Mouse (Mus musculus) kidney, embryonic 14.5 days (tissue): Measurements from ENCODE around the gene Rln3. TPM values are rescaled to one million over a fixed set of nuclear protein-coding genes. Genes with fewer than 3 reads are reported as not detected.
A peak's percentile ranks its signal among the peaks of the same experiment; 100 is the strongest.

Experiments used
- ATAC-seq: fragments of 200-750 bp; cut with Nextera tagmentation; 2 replicates; pipeline ENCODE4 v1.8.0; 2017; ENCODE audit warnings: moderate number of reproducible peaks, mild to moderate bottlenecking, moderate TSS enrichment, moderate library complexity; ENCODE audit not compliant: low FRiP score, low TSS enrichment
- H3K27ac ChIP-seq: fragments of 300-500 bp; sonication (generic); 2 replicates; pipeline ENCODE4 v1.5.1; 2014; ENCODE audit warnings: low read depth, mild to moderate bottlenecking, low read length, moderate library complexity, mixed read lengths
- H3K27me3 ChIP-seq: fragments of 300-500 bp; sonication (generic); 2 replicates; pipeline ENCODE4 v1.6.1; 2014; ENCODE audit warnings: mild to moderate bottlenecking, low read length; ENCODE audit not compliant: control insufficient read depth, insufficient read depth
- H3K36me3 ChIP-seq: fragments of 300-500 bp; sonication (generic); 2 replicates; pipeline ENCODE4 v1.6.1; 2014; ENCODE audit warnings: low read length, mixed read lengths; ENCODE audit not compliant: control insufficient read depth, insufficient read depth
- H3K4me1 ChIP-seq: fragments of 300-500 bp; sonication (generic); 2 replicates; pipeline ENCODE4 v1.6.1; 2014; ENCODE audit warnings: low read length, mixed read lengths; ENCODE audit not compliant: control insufficient read depth, insufficient read depth
- H3K4me2 ChIP-seq: fragments of 300-500 bp; sonication (generic); replicated peaks from 2 replicates; pipeline ENCODE4 v1.6.1; 2014; ENCODE audit warnings: low read depth, mild to moderate bottlenecking, low read length
- H3K4me3 ChIP-seq: fragments of 300-500 bp; sonication (generic); 2 replicates; pipeline ENCODE4 v1.5.1; 2014; ENCODE audit warnings: mild to moderate bottlenecking, low read length
- H3K9ac ChIP-seq: fragments of 300-500 bp; sonication (generic); 2 replicates; pipeline ENCODE4 v1.6.1; 2014; ENCODE audit warnings: low read depth, mild to moderate bottlenecking, low read length, moderate library complexity
- H3K9me3 ChIP-seq: fragments of 300-500 bp; sonication (generic); 2 replicates; pipeline ENCODE4 v1.6.1; 2016; ENCODE audit warnings: low read length; ENCODE audit not compliant: control insufficient read depth
- WGBS: fragments of 180-500 bp; shearing (Covaris S2); extraction: QIAGEN DNeasy Blood & Tissue Kit; methylation state at CpG from one replicate; pipeline ENCODE4 v1.1.7; 2014; 5-methylcytosine and 5-hydroxymethylcytosine counted together
- polyA plus RNA-seq: library from polyadenylated mRNA; unstranded; fragments of >200 nt; fragmentation: Nextera tagmentation; extraction: Ambion mirVana; gene quantifications from 2 replicates; pipeline ENCODE4 v1.2.1, GENCODE M21; 2014

The Rln3 gene
- polyA plus RNA-seq, 1 experiment from 2014 or later: not detected

GRCm38 (mm10) chr8:84021096-84021495, 23.7 kb downstream of the Rln3 start, which contains the start of gene Palm3:
Gene Palm3, plus strand, starts transcription at chr8:84021471.
- 4% methylated on average over 18 of the region's 18 CpGs for WGBS
- no peaks in the 10 kb centered on the region for H3K9me3 ChIP-seq
- H3K4me1 ChIP-seq: peaks cover 39% of the 10 kb centered on the region
- peak within 1 kb of the TSS; percentile 41 for H3K4me2 ChIP-seq
- peak; percentile 85 for ATAC-seq
- H3K27me3 ChIP-seq: no peaks in the 10 kb centered on the region
- H3K9ac ChIP-seq: peak within 1 kb of the TSS; percentile 44
- H3K36me3 ChIP-seq: no peaks in the 10 kb centered on the region
- H3K4me3 ChIP-seq: peak within 1 kb of the TSS; percentile 23
- H3K27ac ChIP-seq: peak within 1 kb of the TSS; percentile 78

- no peaks in the 10 kb centered on the region for H3K9me3 ChIP-seq
- no peak for ATAC-seq
- H3K27ac ChIP-seq: no peak overlapping the region
- no peaks in the 10 kb centered on the region for H3K36me3 ChIP-seq
- H3K4me3 ChIP-seq: no peak overlapping the region
- no peaks in the 10 kb centered on the region for H3K27me3 ChIP-seq
- 82% methylated on average over 9 of the region's 9 CpGs for WGBS
- no peak overlapping the region for H3K4me2 ChIP-seq
- no peak overlapping the region for H3K9ac ChIP-seq
- H3K4me1 ChIP-seq: peaks cover 32% of the 10 kb centered on the region
Measured at GRCm38 (mm10) chr8:84019738-84020137, 25.1 kb downstream of the Rln3 start.

GRCm38 (mm10) chr8:84015833-84016232, 29.0 kb downstream of the Rln3 start:
- H3K27me3 ChIP-seq: peaks cover 26% of the 10 kb centered on the region
- ATAC-seq: no peak
- WGBS: 99% methylated on average over 5 of the region's 5 CpGs

DNA sequence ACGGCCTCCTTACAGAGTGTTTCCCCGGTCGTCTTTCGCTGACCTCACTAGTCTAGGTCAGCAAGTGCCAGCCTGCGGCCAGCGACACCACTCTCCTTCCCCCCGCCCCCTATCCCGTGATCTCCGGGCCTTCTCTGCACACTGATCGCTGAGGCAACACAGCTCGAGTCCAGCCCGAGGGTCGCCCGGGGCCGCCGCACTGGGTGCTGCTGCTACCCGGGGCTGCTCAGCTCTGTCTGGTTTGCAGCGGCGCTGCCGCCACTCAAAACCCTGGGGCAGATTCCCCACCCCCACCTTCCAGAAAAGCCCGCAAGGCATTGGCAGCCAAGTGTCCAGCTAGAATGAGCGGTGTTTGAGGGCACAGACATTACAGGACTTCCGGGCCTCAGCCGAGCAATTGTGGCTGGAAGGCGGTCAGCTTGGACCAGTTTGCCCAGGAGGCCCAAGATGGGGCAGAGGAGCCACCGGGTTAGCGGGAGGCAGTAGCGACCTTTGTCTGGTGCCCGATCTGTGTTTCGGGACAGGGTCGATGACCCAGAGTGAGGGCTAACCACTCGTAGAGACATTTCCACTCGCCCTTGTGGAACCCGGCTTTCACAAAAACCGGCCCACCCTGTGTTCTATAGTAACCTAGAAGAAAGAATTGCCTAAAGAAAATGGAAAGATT, 32.2 kb downstream of the Rln3 start:
- Histone ChIP-seq H3K4me2 (peak overlapping the region; percentile 96), H3K4me3 (peak overlapping the region; percentile 53), H3K36me3 (no peaks in the 10 kb centered on the region), H3K9me3 (no peaks in the 10 kb centered on the region), H3K27me3 (peaks cover 35% of the 10 kb centered on the region), H3K27ac (no peak overlapping the region), H3K9ac (peak overlapping the region; percentile 47; the same call in 1 of the 2 replicates), H3K4me1 (peaks cover 26% of the 10 kb centered on the region)
- peak; percentile 43 for ATAC-seq
- 5% methylated on average over 35 of the region's 35 CpGs for WGBS

More at GRCm38 (mm10) chr8:84015833-84016232, 29.0 kb downstream of the Rln3 start:
- H3K36me3 ChIP-seq: no peaks in the 10 kb centered on the region
- H3K4me1 ChIP-seq: peaks cover 17% of the 10 kb centered on the region
- H3K4me2 ChIP-seq: no peak overlapping the region
- no peaks in the 10 kb centered on the region for H3K9me3 ChIP-seq
- no peak overlapping the region for H3K4me3 ChIP-seq
- H3K27ac ChIP-seq: no peak overlapping the region
- no peak overlapping the region for H3K9ac ChIP-seq

DNA sequence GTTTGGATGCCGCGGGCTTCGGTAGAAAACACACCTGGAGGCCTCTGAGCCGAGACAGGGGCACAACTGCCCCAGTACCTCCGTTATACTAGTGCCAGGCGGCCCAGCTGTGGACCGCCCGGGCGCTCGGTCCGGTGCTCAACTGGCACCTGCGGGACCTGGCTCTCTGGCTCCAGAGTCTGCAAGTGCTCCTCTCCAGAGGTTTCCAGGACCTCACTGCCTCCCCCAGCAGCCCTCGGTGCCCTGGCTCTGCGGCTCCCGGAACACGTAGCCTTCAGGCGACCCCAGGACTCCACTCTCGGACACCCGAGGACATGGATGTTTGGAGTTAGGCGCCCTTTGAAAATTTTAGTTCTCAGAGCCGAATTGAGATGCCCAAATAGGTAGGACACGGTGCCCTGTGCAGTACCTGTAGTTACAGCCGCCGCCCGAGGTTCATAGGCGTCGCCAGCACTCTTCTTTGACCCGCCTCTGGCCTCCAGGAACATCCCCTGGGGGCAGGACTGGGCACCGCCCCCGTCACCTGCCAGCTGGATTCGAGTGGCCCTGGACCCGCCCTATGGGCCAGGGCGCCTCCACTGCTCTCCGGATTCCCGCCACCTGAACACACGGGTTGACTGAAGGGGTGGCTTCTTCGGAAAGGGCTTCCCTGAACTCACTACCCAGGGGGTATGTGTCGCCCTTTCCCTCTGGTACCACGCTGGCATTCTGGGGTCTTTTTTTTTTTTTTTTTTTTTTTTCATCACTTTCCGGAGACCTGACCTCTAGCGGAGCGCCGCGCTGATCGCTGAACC, 32.9 kb downstream of the Rln3 start, which contains the start of gene 2210011C24Rik:
Gene 2210011C24Rik, minus strand, starts transcription at position 467 of the 794 bp plus-strand sequence.
- peak within 1 kb of the TSS; percentile 53 for H3K4me3 ChIP-seq
- peak within 1 kb of the TSS; percentile 64 for H3K9ac ChIP-seq
- H3K4me2 ChIP-seq: peak within 1 kb of the TSS; percentile 96
- peak; percentile 41 for ATAC-seq
- peaks cover 26% of the 10 kb centered on the region for H3K4me1 ChIP-seq
- under 1% methylated on average over 45 of the region's 45 CpGs for WGBS
- H3K27ac ChIP-seq: no peak within 1 kb of the TSS
- no peaks in the 10 kb centered on the region for H3K9me3 ChIP-seq
- no peaks in the 10 kb centered on the region for H3K36me3 ChIP-seq
- peaks cover 35% of the 10 kb centered on the region for H3K27me3 ChIP-seq

DNA sequence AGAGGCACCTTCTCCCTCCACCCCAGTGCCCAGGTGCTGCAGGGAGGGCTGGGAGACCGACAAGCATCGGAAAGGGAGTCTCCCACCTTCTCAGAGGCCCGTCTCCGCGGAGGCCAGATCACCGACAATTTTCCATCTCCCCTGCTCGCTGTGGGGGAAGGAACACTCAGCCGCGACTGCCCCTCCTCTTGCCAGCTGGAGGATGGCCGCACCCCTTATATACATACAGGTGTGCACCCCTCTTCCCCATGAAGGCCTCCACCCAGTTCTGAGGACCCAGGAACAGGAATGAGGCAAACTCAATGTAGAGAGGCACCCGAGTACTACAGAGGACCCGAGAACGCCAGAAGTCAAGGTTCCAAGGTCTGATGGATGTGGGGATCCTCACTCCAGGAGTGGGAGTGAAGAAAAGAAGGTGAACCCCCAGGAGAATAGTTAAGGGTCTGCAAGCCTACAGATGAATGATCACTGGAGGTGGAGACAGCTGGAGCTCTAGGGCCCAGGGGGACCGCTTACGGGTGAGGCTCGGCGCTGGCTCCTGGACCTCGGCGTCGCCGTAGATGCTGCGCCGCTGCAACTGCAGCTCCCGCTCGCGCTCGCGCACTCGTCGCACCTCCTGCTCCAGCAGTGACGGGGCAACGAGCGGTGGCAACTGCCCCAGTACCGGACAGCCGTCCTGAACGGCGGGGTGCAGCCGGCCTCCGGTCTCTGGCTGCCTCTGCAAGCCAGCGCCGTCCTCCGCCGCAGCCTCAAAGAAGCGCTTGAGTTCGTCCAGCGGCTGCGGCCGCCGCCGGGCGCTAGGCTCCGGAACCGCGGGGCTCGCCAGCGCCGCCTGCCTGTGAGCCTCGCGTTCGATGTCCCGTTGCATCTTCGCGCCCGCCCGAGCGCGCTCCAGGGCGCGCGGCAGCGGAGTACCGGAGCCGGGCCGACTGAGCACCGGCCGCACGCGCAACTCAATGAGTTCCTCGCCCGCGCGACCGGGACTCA, 33.9 kb downstream of the Rln3 start:
- Histone ChIP-seq H3K4me2 (peak overlapping the region; percentile 96), H3K9me3 (no peaks in the 10 kb centered on the region), H3K27me3 (peaks cover 35% of the 10 kb centered on the region), H3K27ac (no peak overlapping the region), H3K4me1 (peaks cover 26% of the 10 kb centered on the region), H3K36me3 (no peaks in the 10 kb centered on the region), H3K4me3 (peak overlapping the region; percentile 53), H3K9ac (peak overlapping the region; percentile 64)
- ATAC-seq: peak; percentile 17; the same call in 1 of the 2 replicates
- under 1% methylated on average over 83 of the region's 83 CpGs for WGBS

GRCm38 (mm10) chr8:84009876-84010275, 34.9 kb downstream of the Rln3 start:
- Histone ChIP-seq H3K27me3 (peaks cover 35% of the 10 kb centered on the region), H3K4me3 (no peak overlapping the region), H3K4me2 (no peak overlapping the region), H3K36me3 (no peaks in the 10 kb centered on the region), H3K9ac (no peak overlapping the region), H3K27ac (no peak overlapping the region), H3K4me1 (peaks cover 26% of the 10 kb centered on the region), H3K9me3 (no peaks in the 10 kb centered on the region)
- 1% methylated on average over 11 of the region's 11 CpGs for WGBS
- ATAC-seq: peak; percentile 25; the same call in 1 of the 2 replicates

DNA sequence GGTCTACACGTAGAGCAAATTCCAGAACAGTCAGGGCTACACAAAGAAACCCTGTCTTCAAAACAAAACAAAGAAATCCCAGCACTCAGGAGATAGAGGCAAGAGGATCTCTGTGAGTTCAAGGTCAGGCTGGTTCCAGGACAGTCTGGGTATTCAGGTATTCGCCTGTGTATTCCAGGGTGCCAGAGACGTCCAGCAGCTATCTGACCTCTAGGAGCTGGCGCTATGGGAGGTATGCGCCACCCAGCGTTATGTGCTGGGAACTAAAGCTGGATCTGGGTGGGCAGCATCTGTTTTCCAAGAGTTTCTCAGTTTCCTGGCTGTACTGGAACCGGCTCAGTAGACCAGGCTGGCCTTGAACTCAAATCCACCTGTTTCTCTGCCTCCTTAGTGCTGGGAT, 36.4 kb downstream of the Rln3 start:
- Histone ChIP-seq H3K4me2 (no peak overlapping the region), H3K9ac (no peak overlapping the region), H3K9me3 (no peaks in the 10 kb centered on the region), H3K36me3 (no peaks in the 10 kb centered on the region), H3K27ac (no peak overlapping the region), H3K4me3 (no peak overlapping the region), H3K27me3 (peaks cover 34% of the 10 kb centered on the region), H3K4me1 (peaks cover 32% of the 10 kb centered on the region)
- WGBS: 32% methylated on average over 7 of the region's 7 CpGs
- no peak for ATAC-seq
